Mouse (Mus musculus) mouse trophoblast stem cell (cell line): ENCODE results near the gene Cox6a1.
"Not testable (repeated sequence)": the region's sequence is repeated elsewhere in the genome, so short reads cannot be mapped to it uniquely, and the experiment has no call there.

ENCODE experiments used
- in situ Hi-C, 2 experiments: fragments of 300-500 bp; cut with MseI, MboI; formaldehyde crosslinking; loops; 2 replicates in 1 of 2; 3 replicates in 1 of 2; pipeline ENCODE4 v1.15.1; 2025

Cox6a1 gene

DNA sequence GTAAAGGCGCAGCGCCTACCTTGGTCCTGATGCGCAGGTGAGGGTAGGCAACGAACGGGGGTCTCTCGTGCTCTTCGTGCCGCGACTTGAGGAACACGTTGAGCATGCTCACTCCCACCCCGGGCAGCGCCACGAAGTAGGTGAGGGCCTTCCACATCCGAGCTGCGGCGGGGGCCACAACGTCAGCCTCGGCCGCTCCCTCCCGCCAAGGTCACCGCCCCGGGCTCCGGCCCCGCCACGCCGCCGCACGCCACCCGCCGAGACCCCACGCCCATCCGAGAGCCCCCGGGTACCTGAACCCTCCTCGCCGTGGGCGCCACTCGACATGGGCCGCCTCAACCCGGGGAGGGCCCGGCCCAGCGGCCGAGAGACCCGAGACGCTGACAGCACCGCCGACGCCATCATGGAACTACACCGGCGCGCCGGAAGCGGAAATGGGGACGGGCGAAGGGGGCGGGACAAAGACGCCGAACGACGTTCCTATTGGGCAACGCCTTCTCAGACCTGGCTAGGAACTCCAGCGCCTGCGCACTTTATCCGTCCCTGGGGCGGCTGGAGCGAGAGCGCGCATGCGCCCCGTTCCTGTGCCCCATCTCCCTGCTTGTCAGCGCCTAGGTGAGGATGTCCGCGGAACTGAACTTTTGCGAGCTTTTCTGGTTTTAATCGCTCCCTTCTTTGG, at the start of gene Cox6a1:
Gene Cox6a1 (minus strand): TSS at position 436 of the 679 bp plus-strand sequence.
- in situ Hi-C loops = no loop called here

DNA sequence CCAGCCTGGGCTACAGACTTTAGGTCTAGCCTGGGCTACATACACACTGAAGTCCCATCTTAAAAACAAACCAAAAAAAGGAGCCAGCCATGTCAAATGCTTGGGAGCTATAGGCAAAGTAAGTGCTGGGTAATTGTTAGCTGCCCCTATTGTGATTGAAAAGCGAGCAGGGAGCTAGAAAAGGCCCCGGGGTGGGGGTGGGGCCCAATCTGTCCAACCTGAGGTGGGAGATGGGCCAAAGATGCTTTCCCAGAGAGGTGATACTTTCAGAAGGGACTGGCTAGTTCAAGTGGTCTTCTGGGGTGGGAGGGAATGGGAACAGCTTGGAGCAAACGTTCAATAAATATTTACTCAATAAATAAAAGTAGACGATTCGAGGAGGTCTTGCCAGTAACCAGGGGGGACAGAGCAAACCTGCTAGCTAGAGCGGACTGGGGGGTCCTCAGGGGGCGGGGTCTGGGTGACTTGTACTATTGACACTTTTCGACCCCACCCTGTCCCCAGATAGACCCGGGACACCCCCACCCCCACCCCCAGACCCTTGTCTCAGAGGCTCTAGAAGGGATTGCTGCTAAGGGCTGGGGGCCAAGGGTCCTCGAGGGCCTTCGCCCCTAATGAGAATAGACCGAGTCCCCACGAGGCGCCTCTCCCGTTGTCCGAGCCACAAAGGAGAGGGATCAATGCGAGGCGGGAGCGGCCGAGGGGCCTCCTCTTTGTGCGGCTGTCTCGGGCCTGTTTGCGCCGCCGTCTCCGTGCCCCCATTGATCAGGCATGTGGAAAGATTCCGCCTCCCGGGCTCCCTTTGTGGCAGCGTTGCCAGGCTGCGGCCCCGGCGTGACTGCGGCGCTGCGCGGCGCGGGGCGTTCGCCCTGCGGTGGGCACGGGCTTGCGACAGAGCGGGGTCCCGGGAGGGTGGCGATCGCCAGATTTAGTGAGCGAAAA, 49.3 kb upstream of the Cox6a1 start:
- in situ Hi-C loops = no loop called here

DNA sequence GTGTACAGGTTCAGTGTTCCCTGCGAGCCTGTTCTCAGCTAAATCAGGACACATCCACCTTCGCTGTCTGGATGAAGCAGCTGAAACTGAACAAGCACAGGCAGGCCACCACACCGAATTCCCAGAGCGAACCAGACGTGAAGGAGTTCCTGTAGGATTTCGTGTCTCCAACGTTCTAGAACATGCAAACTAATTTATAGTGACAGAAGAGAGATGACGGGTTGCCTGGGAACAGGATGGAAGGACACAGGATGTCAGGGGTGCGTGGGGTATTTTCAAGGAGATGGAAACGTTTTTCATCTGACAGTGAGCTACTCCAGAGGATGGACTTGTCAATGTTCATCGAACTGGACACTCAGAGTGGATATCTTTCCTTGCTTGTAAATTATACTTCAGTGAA, 47.9 kb upstream of the Cox6a1 start:
- in situ Hi-C loops = no loop called here

DNA sequence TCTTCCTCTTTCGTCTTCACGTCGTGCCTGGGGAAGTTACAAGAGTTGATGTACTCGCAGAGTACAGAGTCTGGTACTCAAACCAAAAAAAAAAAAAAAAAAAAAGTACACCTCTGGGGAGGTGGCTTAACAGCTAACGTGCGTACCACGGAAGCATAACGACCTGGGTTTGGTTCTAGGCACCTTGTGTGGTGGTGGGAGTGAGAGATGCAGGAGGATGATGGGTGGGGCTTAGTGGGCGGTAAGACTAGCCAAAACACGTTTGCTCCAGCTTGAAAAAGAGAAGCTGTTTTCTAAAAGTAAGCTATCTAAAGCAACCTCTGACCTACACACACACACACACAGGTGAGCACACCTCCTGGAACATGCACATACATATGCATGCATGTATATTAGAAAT, 46.1 kb upstream of the Cox6a1 start:
- in situ Hi-C loops = no loop called here

DNA sequence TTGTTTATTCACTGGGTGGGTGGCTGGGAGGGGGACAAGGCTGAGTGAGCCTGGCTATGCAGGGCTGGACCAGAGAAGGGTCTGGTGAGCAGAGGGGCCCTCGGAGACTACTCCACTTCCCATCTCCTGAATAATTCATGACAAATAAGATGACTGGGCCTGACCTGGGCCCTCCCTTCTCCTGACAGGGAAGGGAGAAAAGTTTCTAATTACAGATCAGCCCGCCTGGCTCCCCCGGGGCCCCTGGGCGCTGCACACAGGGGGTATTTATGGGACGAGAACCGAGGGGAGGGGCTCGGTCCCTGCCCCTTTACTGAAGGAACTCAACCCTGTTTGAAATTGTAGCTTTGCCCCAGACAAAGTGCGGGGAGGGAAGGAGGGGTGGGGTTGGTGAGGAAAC, 45.4 kb upstream of the Cox6a1 start:
- in situ Hi-C loops = no loop called here

DNA sequence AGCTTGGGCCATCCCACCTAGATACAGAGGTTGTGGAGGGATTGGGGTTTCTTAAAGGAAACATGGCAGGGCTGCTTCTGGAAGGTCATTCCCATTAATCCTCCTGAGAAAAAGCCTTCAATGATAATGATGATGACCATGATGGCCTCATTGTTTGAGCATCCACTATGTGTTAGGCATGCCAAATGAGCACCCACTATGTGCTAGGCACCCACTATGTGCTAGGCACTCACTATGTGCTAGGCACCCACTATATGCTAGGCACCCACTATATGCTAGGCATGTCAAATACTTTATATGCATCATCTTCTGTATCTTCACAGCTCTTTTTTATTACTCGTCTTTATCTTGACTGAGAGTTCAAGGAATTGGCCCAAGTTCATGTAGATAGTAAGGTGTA, 44.2 kb upstream of the Cox6a1 start:
- in situ Hi-C loops = no loop called here

DNA sequence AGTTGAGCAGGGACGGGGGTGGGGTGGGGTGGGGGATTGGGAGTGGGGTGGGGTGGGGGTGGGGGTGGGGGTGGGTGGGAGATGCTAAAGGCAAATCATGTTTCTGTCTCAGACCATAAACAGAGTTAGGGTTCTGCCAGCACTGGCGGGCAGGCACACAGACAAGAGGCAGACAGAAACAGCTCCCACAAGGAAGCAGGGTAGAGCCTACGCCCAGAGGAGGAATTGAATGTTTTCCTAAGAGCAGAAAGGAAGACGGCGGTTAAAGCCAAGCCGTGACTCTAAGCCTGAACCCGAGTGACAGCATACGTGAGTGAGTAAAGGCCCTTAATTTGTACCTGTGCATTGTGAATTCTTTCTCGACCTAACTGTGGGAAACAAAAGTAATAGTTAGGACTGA, 43.2 kb upstream of the Cox6a1 start:
- in situ Hi-C loops = no loop called here

DNA sequence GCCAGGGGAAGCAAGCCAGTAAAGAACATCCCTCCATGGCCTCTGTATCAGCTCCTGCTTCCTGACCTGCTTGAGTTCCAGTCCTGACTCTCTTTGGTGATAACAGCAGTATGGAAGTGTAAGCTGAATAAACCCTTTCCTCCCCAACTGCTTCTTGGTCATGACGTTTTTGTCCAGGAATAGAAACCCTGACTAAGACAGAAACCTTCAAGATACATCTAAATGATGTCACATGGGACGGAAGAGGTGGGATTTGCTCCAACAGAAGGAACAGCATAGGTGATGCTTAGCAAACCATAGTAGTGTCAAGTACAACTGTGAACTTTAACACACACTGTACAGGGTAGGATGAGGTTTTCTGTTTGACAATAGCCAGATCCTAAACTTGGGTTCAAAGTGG, 30.1 kb upstream of the Cox6a1 start:
- in situ Hi-C loops = not testable (repeated sequence)

DNA sequence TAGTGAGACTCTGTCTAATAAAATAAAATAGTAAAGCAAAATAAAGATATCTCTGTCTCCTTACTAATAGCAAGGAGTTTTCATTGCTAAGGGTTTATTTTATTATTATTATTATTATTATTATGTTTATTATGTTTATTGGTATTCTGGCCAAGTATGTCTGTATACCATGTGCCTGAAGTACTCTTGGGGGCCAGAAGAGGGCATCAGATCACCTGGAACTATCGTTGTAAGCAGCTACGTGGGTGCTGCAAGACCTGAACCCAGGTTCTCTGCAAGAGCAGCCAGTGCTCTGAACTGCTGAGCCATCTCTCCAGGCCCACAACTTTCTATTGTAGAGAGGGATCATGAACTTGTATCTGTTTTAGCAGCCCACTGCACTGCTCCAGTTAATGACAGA, 26.7 kb upstream of the Cox6a1 start:
- in situ Hi-C loops = no loop called here

DNA sequence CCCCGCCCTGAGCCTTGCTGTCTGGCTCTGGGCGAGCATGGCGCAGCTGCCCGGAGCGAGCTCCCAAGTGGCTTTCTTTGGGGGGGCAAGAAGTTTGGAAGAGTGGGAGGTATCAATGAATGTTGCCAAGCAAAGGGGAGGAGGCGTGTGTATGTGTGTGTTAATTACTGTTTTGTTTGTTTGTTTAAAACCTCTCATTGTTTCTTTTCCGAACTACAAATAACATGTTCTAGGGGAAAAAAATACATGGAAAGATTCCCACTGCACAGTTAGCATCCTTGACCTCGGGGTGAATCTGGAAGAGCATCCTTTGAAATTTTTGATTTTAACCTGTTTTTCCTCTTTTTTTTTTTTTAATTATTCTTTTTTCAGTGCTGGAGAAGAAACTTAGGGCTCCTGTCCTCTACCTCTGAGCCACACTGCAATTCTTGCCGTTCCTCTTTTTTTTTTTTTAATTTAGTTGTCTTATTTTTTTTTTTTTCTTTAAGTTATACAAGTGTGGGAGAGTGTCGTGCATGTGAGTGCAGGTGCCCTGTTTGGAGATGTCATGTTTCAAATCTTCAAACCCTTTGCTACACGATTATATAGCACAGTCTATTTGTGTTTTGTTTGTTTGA, 25.5 kb upstream of the Cox6a1 start:
- in situ Hi-C loops = no loop called here

DNA sequence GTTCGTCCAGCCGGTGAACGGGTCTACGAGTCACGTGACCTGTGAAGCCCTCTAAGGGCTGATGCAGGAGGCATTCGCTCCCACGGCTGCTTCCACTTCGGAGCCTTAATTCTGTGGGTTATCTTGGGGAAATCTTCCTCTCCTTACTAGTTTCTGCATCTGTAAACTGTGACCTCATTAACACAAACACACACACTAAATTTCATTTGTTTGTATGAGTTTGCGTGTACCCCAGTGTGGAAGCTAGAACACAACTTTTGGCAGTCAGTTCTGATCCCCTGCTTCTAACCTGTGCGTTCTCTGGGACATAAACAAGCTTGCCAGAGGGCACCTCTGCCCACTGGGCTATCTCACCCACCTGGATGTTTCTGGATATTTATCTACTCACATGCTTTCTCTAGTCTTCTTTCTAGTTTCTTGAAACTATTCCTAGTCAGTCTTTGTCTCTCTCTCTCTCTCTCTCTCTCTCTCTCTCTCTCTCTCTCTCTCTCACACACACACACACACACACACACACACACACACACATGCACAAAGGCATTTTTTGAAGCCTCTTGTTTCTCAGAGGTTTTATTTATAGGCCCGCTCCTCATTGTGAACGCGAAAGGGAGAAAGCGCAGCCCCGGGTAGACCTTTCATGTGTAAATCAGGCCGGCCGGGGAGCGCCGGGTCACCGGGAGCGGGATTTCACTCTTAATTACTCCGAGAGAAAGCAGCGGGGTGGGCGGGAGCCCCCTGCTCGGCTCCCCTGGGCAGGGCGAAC, 24.8 kb upstream of the Cox6a1 start:
- in situ Hi-C loops = no loop called here

DNA sequence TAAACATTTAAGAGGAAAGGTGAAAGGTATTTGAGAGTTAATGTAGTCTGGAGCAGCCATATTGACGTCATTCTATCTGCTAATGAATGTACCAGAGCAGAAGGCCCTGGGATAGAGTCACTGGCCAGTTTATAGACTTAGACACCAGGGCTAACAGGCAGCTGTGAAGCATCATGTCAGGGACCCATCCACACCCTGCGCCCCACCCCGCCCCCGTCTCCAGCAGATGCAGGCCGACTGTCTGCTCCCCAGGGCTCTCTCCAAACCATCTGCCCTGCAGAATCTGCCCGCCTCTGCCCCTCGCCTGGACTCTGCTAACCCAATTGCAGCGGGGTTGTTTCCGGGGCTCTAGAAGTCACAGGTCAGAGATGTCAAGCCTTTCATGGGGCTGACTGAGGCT, 23.0 kb upstream of the Cox6a1 start:
- in situ Hi-C loops = no loop called here

DNA sequence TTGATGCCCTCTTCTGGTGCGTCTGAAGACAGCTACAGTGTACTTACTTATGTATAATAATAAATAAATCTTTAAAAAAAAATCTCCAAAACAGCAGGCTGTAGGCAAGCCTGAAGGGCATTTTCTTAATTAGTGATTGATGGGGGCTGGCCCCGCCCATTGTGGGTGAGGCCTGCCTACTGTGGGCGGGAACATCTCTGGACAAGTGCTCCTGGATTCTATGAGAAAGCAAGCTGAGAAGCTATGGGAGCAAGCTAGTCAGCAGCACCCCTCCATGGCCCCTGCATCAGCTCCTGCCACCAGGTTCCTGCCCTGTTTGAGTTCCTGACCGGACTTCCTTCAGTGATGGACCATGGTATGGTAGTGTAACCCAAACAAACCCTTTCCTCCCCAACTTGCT, 16.0 kb upstream of the Cox6a1 start:
- in situ Hi-C loops = no loop called here

DNA sequence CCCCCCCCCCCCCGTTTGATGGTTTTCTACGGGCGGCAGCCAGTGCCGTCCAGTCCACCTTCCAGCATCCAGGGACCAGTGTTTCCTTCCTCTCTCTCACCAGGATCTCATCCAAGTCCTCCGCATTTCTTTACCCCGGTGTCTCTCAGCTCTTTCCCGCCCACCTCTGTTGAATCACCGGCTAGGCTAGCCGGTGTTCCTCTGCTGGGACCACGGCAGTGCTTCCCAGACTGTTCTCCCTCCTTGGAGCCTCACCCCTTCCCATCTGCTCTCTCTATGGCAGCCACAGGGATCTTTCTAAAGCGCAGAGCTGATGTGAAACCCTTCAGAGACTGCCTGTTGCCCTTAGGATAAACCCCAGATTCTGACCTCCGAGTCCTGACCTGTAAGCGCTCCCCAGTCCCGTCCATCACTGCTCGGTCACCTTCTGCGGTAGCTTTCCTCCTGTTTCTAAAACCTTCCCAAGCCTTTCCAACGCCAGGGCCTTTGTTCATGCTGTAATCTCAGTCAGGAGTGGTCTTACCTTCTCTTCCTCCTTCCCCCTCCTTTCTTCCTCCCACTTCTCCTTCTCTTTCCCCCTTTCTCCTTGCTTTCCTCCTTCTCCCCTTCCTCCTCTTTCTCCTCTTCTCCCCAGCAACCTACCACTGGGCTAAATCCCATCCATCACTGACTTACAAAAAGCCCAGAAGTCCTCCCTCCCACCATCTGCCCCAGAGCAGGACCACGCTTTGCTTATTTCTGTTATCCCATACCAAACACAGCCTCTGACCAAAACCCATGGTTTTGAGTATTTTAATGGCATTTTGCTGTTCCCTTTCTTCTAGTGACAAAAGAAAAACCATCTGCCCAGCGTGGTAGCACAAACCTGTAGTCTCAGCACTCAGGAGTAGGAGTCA, 14.3 kb upstream of the Cox6a1 start:
- in situ Hi-C loops = no loop called here

DNA sequence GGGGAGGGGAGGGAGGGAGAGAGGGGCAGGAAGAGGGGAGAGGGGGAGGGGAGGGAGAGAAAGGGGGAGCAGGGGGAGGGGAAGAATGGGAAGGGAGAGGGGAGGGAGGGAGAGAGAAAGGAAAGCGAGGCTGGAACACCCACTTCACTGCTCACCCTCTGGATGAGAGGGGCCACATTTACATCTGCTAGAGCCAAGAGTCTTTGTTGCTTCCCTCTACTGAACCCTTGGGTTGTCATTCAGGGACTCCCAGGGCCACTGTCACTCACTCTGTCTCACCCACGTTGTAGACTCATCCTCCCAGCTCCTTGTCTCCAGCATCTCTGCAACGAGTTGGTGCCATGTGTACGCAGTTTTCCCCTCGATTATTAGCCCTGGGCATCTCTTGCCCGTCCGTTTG, 13.4 kb upstream of the Cox6a1 start:
- in situ Hi-C loops = no loop called here

DNA sequence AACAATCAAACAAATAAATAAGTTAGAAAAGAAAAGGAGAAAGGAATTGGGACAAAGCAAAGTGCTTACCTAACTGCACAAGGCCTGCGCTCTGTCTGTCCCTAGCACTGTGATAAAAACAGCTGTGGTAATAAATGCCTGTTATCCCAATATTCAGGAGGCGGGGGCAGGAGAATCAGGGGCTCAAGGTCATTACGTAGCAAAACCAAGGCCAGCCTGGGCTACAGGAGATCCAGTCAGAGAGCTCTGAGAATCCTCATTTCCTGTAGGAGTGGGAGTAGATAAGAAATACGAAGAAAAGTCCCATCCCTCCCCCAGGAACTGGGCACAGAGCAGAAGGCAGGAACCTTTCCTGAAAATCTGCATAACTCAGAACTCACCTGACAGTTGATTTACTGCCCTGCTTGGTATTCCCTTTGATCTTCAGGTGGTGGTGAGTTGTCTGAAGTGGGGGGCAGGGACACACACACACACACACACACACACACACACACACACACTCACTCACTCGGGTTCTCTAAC, 11.1 kb upstream of the Cox6a1 start:
- in situ Hi-C loops = loop anchor here (5.0 kb wide), 1 partner anchor 82 kb away; no protein-coding TSS in a partner anchor

DNA sequence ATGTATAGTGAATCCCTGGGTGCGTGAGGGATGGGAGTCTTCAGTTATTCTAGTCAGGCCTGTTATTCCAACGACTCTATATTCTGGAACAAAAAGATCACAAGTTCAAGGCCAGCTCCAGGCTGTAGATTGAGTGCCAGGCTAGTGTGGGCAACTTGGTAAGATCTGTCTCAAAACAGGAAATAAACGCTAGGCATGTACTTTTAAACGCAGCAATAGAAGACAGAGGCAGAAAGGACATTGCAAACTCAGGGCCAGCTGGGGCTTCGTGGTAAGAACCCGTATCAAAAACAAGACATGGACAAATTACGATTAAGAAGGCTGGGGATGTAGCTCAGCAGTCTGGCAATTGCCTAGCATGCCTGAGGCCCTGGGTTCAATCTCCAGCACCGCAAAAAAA, 10.7 kb upstream of the Cox6a1 start:
- in situ Hi-C loops = loop anchor here (5.0 kb wide), 1 partner anchor 83 kb away; no protein-coding TSS in a partner anchor

DNA sequence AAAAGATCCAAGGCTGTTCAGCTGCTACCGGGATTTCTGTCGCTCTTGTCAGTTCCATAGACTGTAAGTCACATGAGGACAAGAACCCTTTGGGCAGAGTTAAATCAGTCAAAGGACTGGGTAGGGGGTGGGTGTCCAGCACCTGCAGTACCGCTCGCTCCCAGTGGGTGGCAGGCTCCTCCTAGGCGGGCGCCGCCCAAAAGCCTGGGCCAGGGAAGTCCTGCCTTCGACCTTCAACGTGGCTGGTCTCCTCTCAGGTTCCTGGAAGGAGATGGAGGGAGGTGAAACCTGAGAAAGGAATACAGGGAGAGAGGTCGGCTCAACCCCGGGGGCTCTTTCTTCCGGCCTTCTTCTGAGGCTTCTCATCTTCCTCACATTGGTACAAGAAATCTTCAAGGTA, 10.1 kb upstream of the Cox6a1 start:
- in situ Hi-C loops = loop anchor here (5.0 kb wide), 1 partner anchor 83 kb away; no protein-coding TSS in a partner anchor

DNA sequence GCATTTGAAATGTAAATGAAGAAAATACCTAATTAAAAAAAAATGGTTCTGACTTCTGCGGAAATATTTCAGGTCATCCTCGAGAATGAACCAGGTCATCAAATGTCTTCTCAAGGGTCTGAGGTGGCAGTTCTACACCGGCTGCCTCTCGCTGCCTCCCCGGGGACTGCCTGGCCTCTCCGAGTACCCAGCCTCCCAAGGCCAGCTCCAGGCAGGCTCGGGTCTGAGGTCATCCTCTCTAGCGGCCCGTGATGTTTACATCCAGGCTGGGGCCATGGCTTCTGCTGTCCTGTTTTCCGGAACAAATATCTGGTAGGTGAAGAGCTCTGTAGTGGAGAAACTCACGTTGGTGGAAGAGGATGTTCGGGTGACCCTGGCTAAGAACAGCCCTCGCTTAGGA, 6.3 kb upstream of the Cox6a1 start:
- in situ Hi-C loops = loop anchor here (5.0 kb wide), 1 partner anchor 87 kb away; no protein-coding TSS in a partner anchor

DNA sequence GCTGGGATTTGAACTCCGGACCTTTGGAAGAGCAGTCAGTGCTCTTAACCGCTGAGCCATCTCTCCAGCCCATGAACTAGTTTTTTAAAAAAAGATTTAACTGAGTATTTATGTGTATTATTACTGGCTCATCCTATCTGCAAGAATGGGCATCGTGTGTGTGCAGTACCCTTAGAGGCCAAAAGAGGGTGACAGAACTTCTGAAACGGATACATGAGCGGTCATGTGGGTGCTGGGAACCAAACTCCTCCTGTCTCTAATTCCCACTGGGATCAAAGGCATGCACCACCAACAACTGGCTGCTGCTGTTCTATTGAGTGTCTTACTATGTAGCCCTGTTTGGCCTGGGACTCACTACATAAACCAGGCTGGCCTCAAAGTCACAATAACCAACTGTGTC, 2.6 kb upstream of the Cox6a1 start:
- in situ Hi-C loops = no loop called here

DNA sequence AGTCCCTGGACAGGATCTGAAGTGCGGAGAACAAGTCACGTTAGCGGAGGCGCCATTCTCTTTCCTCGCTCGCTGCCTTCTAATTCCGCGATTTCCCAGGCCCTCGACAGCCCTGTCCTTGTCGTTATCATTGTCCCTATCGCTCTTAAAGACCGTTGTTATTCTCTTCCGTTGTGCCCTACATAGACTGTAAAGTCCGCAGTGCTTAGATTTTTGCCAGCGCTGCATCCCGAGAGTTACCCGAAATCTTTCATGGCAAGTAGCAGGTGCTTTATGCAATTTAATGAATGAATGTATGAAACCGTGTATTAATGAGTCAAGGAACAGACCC, 409 bp upstream of the Cox6a1 start:
- in situ Hi-C loops = no loop called here
